Mouse (Mus musculus) ovary, adult 10 weeks (tissue): ENCODE results near the gene Kcnq2. TPM values are rescaled to one million over a fixed set of nuclear protein-coding genes. Genes with fewer than 3 reads are reported as not detected.

Source experiments
- polyA plus RNA-seq: library from polyadenylated mRNA; stranded (reverse); fragments of 350-450 nt; fragmentation: Illumina TruSeq; extraction: RNeasy Lipid Tissue Mini Kit (QIAGEN cat#74804); gene quantifications from one replicate; pipeline ENCODE4 v1.2.3, GENCODE M21; 2014

Gene Kcnq2
- polyA plus RNA-seq: not detected

DNA sequence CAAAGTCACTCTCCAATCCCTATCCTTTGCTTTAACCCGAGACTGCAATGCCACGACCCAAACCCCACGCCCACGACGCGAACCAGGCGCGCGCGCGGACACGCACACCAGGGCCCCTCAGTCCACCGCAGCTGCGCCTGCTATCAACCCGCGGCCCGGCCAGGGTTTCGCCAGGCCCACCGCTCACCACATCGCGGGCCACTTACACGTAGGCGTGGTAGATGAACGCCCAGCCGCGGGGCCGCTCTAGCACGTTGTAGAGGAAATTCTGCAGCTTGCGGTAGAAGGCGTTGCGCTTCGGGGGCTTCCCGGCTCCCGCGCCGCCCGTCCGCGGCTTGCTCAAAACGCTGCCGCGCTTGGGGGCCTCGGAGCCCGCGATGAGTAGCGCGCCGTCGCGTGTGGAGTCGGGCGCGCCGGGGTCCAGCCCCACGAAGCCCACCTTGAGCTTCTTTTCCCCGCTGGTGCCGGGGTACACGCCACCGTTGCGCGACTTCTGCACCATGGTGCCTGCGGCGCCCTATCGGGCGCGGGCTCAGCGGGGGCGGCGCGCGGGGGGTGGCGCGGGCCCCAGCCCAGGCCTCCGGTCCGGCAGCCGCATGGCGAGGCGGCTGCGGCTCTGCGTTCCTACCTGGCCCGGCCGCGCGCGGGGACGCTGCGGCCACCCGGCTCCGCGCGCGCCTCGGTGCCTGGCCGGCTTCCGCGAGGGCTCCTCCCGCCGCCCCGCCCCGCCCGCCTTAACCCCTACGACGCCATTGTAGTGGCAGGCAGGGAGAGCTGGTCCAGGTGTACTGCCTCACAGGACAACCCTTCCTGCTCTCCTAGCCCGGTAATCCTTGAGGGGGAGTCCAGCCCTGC, at the start of gene Kcnq2:
Gene Kcnq2 (minus strand): TSS at position 710 of the 855 bp plus-strand sequence.

DNA sequence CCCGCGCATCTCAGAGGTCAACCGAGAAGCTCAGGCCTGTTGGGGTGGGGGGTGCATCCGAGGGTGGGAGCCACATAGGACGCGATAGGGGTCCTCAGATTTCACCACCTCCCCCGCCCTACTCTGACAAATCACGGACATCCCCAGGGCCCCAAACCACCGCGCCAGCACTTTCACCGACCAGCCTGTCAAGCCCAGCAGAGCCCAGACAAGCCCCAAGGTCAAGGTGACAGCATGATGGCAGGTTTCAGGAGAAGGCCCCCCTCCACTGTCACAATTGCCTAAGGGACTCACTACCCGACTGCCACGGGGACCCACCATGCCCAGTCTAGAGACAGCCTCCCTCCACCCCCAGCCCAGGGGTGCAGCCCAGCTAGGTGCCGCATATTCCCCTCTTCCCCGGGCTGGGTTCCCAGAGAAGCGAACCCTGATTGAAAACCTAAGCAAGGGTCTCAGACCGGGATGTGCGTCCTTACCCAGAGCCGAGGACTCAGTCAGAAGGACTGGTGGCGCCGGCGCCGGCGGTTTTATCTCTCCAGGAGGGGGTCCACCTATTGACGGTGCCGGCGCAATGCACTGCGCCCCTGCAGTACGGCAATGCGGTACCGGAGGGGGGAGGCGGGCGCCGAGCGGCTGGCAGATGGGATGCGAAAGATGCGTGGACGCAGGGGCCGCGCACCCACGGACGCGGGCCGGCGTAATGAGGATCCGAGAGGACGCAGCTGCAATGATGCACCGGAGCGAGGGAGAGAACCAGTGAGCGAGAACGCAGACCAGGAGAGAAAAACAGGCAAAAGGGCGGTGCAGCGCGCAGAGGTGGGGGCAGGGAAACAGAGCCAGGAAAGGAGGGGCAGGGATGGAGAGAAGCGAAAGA, 21.4 kb upstream of the Kcnq2 start, which contains the start of gene Eef1a2:
Gene Eef1a2 (minus strand): TSS at position 767 of the 874 bp plus-strand sequence.

DNA sequence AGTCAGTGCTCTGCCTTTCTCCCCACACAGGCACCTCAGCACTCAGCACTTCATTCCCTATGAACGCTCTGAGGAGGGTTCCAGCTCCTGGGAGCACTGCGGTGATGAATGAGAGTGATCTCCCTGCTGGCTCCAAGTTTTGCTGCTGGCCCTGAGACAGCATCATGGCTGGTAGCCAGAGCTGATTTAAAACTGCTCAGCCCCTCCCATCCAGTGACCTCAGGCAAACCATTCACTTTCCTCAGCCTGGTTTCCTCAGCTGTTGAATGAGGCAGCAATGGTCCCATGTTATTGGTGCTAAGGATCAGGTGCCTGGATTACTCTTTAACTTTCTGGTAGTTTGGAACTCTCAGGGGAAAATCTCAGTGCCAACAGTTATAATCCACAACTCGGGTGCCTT, 91.7 kb downstream of the Kcnq2 start, which contains the start of gene Chrna4:
Gene Chrna4 (minus strand): TSS at position 110 of the 400 bp plus-strand sequence.

Other genes starting within 250 kb of the Kcnq2 start
- 89.8 TPM for gene Ythdf1, start 214.4 kb downstream of the Kcnq2 start, polyA plus RNA-seq
- not detected for gene Birc7, start 206.3 kb downstream of the Kcnq2 start, polyA plus RNA-seq
- 1.0 TPM for gene Nkain4, start 180.6 kb downstream of the Kcnq2 start, polyA plus RNA-seq
- gene Arfgap1, start 168.1 kb downstream of the Kcnq2 start, polyA plus RNA-seq: 3.4 TPM
- not detected for gene Col20a1, start 148.8 kb downstream of the Kcnq2 start, polyA plus RNA-seq
- gene Chrna4, start 91.8 kb downstream of the Kcnq2 start, polyA plus RNA-seq: 1.3 TPM
- not detected for gene Eef1a2, start 21.7 kb upstream of the Kcnq2 start, polyA plus RNA-seq
- 7.9 TPM for gene Ppdpf, start 51.9 kb upstream of the Kcnq2 start, polyA plus RNA-seq
- not detected for gene Ptk6, start 67.5 kb upstream of the Kcnq2 start, polyA plus RNA-seq
- not detected for gene Srms, start 77.9 kb upstream of the Kcnq2 start, polyA plus RNA-seq
- not detected for gene Fndc11, start 84.7 kb upstream of the Kcnq2 start, polyA plus RNA-seq
- 1.2 TPM for gene Helz2, start 106.7 kb upstream of the Kcnq2 start, polyA plus RNA-seq
- gene Gmeb2, start 152.7 kb upstream of the Kcnq2 start, polyA plus RNA-seq: 5.6 TPM
- gene Stmn3, start 179.2 kb upstream of the Kcnq2 start, polyA plus RNA-seq: not detected
- gene Rtel1, start 184.4 kb upstream of the Kcnq2 start, polyA plus RNA-seq: 7.9 TPM
- gene Zgpat, start 229.6 kb upstream of the Kcnq2 start, polyA plus RNA-seq: 0.86 TPM
- 28.3 TPM for gene Arfrp1, start 230.1 kb upstream of the Kcnq2 start, polyA plus RNA-seq
- gene Lime1, start 244.8 kb upstream of the Kcnq2 start, polyA plus RNA-seq: 0.88 TPM